Mouse (Mus musculus): ENCODE results near the gene Thap2. TPM values are rescaled to one million over a fixed set of nuclear protein-coding genes. Genes with fewer than 3 reads are reported as not detected.

Gene Thap2
- polyA plus RNA-seq, 1 experiment = 4.8 TPM

DNA sequence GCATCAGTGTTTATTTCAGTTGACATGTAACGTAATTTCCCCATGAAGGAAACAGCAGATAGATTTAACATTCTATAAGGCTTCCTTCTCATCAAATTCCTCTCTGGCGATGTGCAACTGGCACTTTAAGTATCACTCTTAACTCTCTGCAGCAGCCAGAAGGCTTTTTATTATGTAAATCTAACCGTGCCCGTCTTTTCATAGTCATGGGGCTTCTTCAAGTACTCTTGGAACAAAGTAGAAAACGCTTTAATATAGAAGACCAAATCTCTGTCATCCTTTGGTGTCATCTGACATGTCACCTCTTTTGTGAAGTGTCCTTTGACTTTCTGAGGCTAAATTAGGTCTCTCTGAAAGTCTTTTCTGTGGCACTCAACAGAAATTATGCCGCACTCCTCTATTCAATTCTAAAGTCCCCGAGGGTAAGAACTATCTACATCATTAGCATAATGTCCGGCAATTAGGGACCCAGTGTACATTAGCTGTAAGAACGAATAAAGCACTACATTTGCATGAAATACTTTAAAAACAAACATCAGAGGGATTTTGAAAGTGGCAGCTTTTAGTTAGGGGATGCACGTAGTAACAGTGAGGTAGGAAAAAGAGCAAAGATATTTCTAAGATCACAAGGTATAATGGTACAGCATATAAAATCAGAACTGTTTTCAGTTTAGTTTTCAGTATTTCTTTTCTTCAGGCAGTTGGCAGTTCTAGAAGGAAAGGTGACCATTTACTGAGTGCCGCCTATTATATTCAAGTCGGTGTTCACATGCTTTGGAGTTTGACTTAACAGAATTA lies 1.2 kb downstream of the Thap2 start:
- Histone ChIP-seq H3K4me3 (ENCODE audit: insufficient read depth, poor library complexity, severe bottlenecking) (peak overlapping the region; percentile 83), H3K79me2 (ENCODE audit: control insufficient read depth, insufficient read depth) (peaks cover 93% of the 10 kb centered on the region), H3K36me3 (ENCODE audit: control insufficient read depth, insufficient read depth) (peaks cover 10% of the 10 kb centered on the region), H3ac (ENCODE audit: control insufficient read depth, insufficient read length, low read depth) (peak overlapping the region; percentile 1), H3K79me3 (ENCODE audit: low read depth) (peaks cover 66% of the 10 kb centered on the region), H3K27me3 (ENCODE audit: control insufficient read depth, insufficient read depth, insufficient read length) (no peaks in the 10 kb centered on the region)
- TF ChIP-seq CEBPB (IDR thresholded peaks at IDR 0.05; ENCODE audit: low read depth) (no peak), MAX (IDR thresholded peaks at IDR 0.05) (no peak), MYOD1 (IDR thresholded peaks at IDR 0.05; ENCODE audit: control insufficient read depth, insufficient read length, low read depth) (no peak), FOSL1 (IDR thresholded peaks at IDR 0.05; ENCODE audit: insufficient read depth, low read length, poor library complexity, severe bottlenecking) (no peak)

DNA sequence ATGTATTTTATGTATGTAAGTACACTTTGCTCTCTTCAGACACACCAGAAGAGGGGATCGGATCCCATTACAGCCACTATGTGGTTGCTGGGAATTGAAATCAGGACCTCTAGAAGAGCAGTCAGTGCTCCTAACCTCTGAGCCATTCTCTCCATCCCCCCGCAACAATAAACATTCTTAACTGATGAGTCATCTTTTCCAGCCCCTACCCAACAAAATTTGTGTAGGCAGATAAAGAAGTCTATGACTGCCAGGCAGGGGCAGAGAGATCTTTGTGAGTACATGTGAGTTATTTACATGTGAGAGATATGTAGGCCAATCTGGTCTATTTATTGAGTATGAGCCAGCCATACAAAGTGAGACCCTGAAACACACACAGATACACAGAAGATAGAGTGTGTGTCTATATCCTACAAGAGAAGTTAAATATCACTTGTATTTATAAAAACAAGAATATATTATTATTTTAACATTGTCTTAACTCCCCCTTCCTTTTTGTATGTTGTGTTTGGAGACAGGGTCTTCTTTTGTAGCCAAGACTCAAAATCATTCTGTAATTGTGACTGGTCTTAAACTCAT lies 2.6 kb downstream of the Thap2 start:
- H3ac ChIP-seq (ENCODE audit: control insufficient read depth, insufficient read length, low read depth) = no peak overlapping the region
- H3K4me3 ChIP-seq (ENCODE audit: insufficient read depth, poor library complexity, severe bottlenecking) = no peak overlapping the region
- TF ChIP-seq CTCF (IDR thresholded peaks at IDR 0.05; ENCODE audit: control insufficient read depth, insufficient read depth, insufficient read length) = no peak
- TF ChIP-seq MYOD1 (IDR thresholded peaks at IDR 0.05; ENCODE audit: control insufficient read depth, insufficient read length, low read depth) = no peak
- no peak for TF ChIP-seq USF1 (IDR thresholded peaks at IDR 0.05; ENCODE audit: low read depth)
- no peak for TF ChIP-seq MAX (IDR thresholded peaks at IDR 0.05)
- no peak for TF ChIP-seq FOSL1 (IDR thresholded peaks at IDR 0.05; ENCODE audit: insufficient read depth, low read length, poor library complexity, severe bottlenecking)
- no peak for TF ChIP-seq MYOG (IDR thresholded peaks at IDR 0.05; ENCODE audit: control insufficient read depth, extremely low read depth, insufficient read length)
- no peak for TF ChIP-seq CEBPB (IDR thresholded peaks at IDR 0.05; ENCODE audit: low read depth)
- peaks cover 91% of the 10 kb centered on the region for H3K79me2 ChIP-seq (ENCODE audit: control insufficient read depth, insufficient read depth)
- peaks cover 3% of the 10 kb centered on the region for H3K36me3 ChIP-seq (ENCODE audit: control insufficient read depth, insufficient read depth)
- H3K79me3 ChIP-seq (ENCODE audit: low read depth) = peaks cover 54% of the 10 kb centered on the region
- no peaks in the 10 kb centered on the region for H3K27me3 ChIP-seq (ENCODE audit: control insufficient read depth, insufficient read depth, insufficient read length)

DNA sequence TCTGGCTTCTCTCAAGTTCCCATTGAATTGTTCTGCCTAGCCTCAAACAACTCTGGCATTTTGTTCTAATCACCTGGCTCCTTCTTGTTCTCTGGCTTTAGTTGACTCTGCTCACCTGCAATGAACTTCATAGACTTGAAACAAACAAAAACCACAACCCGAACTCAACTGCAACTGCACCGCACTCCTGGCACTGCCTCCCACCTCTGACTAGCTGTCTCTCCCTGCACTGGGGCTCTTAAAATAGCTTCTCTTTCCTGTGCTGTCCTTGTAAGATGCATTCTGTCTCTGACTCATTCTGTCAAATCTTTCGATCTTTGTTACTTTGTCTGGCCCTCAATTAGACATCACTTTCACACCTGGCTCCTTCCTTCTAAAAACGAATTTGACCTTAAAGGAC lies 21.1 kb downstream of the Thap2 start:
- Histone ChIP-seq H3ac (ENCODE audit: control insufficient read depth, insufficient read length, low read depth) (no peak overlapping the region), H3K79me3 (ENCODE audit: low read depth) (no peaks in the 10 kb centered on the region), H3K36me3 (ENCODE audit: control insufficient read depth, insufficient read depth) (no peaks in the 10 kb centered on the region), H3K79me2 (ENCODE audit: control insufficient read depth, insufficient read depth) (peaks cover 12% of the 10 kb centered on the region), H3K4me3 (ENCODE audit: insufficient read depth, poor library complexity, severe bottlenecking) (no peak overlapping the region), H3K27me3 (ENCODE audit: control insufficient read depth, insufficient read depth, insufficient read length) (no peaks in the 10 kb centered on the region)
- TF ChIP-seq CEBPB (IDR thresholded peaks at IDR 0.05; ENCODE audit: low read depth) (no peak), USF1 (IDR thresholded peaks at IDR 0.05; ENCODE audit: low read depth) (no peak), MYOG (IDR thresholded peaks at IDR 0.05; ENCODE audit: control insufficient read depth, extremely low read depth, insufficient read length) (no peak), MAX (IDR thresholded peaks at IDR 0.05) (no peak), MYOD1 (IDR thresholded peaks at IDR 0.05; ENCODE audit: control insufficient read depth, insufficient read length, low read depth) (no peak), CTCF (IDR thresholded peaks at IDR 0.05; ENCODE audit: control insufficient read depth, insufficient read depth, insufficient read length) (no peak), FOSL1 (IDR thresholded peaks at IDR 0.05; ENCODE audit: insufficient read depth, low read length, poor library complexity, severe bottlenecking) (no peak)

GRCm38 (mm10) chr10:115362623-115362964 lies 21.6 kb downstream of the Thap2 start:
- H3K27me3 ChIP-seq (ENCODE audit: control insufficient read depth, insufficient read depth, insufficient read length) = no peaks in the 10 kb centered on the region
- H3K4me3 ChIP-seq (ENCODE audit: insufficient read depth, poor library complexity, severe bottlenecking) = peak overlapping the region; percentile 38
- H3K79me3 ChIP-seq (ENCODE audit: low read depth) = no peaks in the 10 kb centered on the region
- peak overlapping the region; percentile 53 for H3ac ChIP-seq (ENCODE audit: control insufficient read depth, insufficient read length, low read depth)
- H3K36me3 ChIP-seq (ENCODE audit: control insufficient read depth, insufficient read depth) = no peaks in the 10 kb centered on the region
- H3K79me2 ChIP-seq (ENCODE audit: control insufficient read depth, insufficient read depth) = peaks cover 12% of the 10 kb centered on the region
- TF ChIP-seq CTCF (IDR thresholded peaks at IDR 0.05; ENCODE audit: control insufficient read depth, insufficient read depth, insufficient read length) = no peak

DNA sequence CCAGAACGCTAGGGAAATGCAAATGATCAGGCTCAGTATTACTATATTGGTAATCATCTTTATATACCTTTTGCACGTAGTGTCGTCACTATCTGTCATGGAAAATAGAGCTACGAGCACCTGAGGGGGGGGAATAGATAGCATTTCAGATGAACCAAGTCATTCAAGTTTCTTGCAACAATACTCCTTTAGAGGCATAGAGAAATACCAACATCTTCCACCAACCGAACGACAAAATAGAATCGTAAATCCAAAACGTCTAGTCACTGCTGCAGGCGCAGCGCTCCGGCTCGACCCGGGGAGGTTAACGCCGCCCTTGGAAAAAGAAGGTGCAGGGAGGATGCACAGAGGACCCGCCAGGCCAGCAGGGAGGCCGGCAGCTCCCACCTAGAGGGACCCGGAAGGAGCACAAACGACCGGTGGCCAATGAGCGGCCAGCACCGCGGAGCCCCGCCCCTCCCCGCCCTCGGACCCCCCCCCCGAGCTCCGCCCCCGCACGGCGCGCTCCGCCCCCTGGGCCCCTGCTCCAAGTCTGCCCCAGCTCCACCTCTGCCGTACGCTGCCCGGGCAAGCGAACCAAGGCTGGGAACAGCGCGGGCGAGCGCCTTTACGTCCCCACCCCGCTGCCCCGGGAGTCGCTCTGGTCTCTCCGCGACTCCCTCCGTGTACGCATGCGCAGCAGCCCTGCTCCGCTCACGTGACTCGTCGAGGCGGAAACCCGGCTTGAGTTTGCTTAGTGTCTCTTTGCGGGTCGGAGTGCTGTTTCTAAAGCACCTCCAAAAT lies 22.2 kb downstream of the Thap2 start, which contains the start of gene Tmem19:
TSS of gene Tmem19 (minus strand) at position 662 of the 783 bp plus-strand sequence.
- no peaks in the 10 kb centered on the region for H3K36me3 ChIP-seq (ENCODE audit: control insufficient read depth, insufficient read depth)
- TF ChIP-seq MAX (IDR thresholded peaks at IDR 0.05) = peak; percentile 29
- TF ChIP-seq FOSL1 (IDR thresholded peaks at IDR 0.05; ENCODE audit: insufficient read depth, low read length, poor library complexity, severe bottlenecking) = no peak
- TF ChIP-seq MYOD1 (IDR thresholded peaks at IDR 0.05; ENCODE audit: control insufficient read depth, insufficient read length, low read depth) = no peak
- peak; percentile 100 for TF ChIP-seq USF1 (IDR thresholded peaks at IDR 0.05; ENCODE audit: low read depth)
- H3K79me2 ChIP-seq (ENCODE audit: control insufficient read depth, insufficient read depth) = peaks cover 12% of the 10 kb centered on the region
- H3ac ChIP-seq (ENCODE audit: control insufficient read depth, insufficient read length, low read depth) = peak within 1 kb of the TSS; percentile 69
- H3K4me3 ChIP-seq (ENCODE audit: insufficient read depth, poor library complexity, severe bottlenecking) = peak within 1 kb of the TSS; percentile 38
- no peaks in the 10 kb centered on the region for H3K79me3 ChIP-seq (ENCODE audit: low read depth)
- H3K27me3 ChIP-seq (ENCODE audit: control insufficient read depth, insufficient read depth, insufficient read length) = no peaks in the 10 kb centered on the region
